Mouse (Mus musculus) G1E-ER4 (cell line): Measurements from ENCODE around the gene Gm20870. TPM values are rescaled to one million over a fixed set of nuclear protein-coding genes. Genes with fewer than 3 reads are reported as not detected.
"Not testable (repeated sequence)": the region's sequence is repeated elsewhere in the genome, so short reads cannot be mapped to it uniquely, and the experiment has no call there.

Experiments
- GATA1 ChIP-seq: IDR thresholded peaks from one replicate; pipeline ENCODE4 v1.8.0; 2012; ENCODE audit warnings: low read length, inconsistent platforms
- polyA plus RNA-seq: library from polyadenylated mRNA; stranded (reverse); fragments of >175 nt; gene quantifications from 2 replicates; pipeline ENCODE4 v1.2.3, GENCODE M21; 2012

Gene Gm20870
- polyA plus RNA-seq = not detected in 2 replicates

GRCm38 (mm10) chrY:71691743-71692142 lies at the start of gene Gm20870:
Gene Gm20870 (plus strand): TSS chrY:71692043.
- TF ChIP-seq GATA1 = not testable (repeated sequence)

Other genes starting within 250 kb of the Gm20870 start
- not detected in 2 replicates for gene Gm20869, start 222.6 kb upstream of the Gm20870 start, polyA plus RNA-seq